Mouse (Mus musculus) cerebellum, postnatal 10 days (tissue): ENCODE results near the gene Slc7a5.

Experiments used
- DNase-seq, 2 experiments: peaks; one replicate each; pipeline ENCODE4 v3.0.0; 2021; ENCODE audit warnings: mixed read lengths in 2 of 2

The Slc7a5 gene

DNA sequence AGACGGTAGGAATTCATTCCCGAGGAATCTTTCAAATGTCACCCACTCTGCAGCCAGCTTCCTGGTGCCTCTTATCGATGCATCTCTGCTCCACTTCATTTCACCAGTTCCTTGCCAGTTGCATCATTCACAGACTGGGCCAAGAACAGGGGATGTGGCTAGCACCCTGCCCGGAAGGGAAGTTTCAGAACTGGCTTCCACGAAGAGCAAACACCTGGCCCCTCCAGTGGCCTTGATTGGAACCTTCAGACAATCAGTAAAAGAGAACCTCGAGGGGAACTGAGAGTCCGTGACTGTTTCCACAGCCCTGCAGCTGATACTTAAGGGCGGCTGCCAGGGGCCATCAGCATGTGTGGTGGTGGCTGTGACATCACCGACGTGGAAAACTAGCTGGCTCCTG, 59.0 kb downstream of the Slc7a5 start:
- no peak for DNase-seq

DNA sequence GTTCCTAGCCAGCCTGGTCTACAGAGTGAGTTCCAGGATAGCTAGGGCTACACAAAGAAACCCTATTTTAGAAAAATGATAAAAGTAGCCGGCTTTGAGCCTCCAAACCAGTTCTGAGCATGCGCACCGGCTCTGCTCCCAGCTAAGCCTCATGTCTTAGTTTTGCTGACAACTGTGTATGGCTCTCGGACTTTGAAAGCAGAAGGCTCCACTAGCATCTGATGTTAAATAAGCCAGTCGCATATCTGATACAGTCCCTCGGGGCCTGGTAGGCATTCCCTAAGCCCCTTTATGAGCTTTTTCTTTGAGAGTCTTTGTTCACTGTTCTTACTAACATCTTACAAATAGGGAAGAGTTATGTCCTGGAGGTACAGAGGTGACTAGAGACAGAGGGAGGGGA, 59.5 kb downstream of the Slc7a5 start:
- no peak for DNase-seq

DNA sequence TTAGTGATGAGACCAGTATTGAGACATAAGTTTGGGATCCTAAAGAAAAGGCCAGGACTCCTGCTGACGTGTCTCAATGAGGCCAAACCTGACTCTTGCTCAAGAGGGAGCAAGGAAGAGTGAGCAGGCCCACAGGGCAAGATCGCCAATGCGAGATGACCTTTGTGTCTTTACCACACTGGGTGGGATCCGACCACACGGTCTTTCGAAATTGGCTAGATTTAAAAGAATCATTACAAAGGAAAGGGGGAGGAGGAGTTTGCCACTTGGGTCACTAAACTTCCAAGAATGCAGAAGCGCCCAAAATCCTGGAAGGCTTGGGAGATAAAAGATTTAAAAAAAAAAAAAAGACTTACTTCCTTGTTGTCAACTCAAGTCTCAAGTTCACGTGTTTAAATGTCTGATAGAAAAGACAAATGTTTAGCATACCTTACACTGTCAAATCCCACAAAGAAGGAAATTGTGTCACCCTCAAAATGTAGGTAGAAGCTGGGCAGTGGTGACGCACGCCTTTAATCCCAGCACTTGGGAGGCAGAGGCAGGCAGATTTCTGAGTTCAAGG, 60.2 kb downstream of the Slc7a5 start:
- DNase-seq = no peak

DNA sequence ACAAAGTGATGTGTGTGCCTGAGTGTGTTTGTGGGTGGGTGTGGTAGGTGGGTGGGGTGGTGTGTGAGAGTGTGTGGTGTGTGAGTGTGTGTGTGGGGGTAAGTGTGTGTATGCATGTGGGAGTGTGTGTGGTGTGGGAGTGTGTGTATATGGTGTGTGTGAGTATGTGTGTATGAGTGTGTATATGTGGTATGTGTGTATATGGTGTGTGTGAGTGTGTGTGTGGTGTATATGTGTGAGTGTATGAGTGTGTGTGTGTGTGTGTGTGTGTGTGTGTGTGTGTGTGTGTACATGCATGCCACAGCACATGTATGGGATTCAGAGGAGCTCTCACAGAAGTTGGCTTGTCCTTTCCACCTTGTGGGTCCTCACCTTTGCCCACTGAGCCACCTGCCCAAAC, 60.7 kb downstream of the Slc7a5 start:
- DNase-seq = no peak

DNA sequence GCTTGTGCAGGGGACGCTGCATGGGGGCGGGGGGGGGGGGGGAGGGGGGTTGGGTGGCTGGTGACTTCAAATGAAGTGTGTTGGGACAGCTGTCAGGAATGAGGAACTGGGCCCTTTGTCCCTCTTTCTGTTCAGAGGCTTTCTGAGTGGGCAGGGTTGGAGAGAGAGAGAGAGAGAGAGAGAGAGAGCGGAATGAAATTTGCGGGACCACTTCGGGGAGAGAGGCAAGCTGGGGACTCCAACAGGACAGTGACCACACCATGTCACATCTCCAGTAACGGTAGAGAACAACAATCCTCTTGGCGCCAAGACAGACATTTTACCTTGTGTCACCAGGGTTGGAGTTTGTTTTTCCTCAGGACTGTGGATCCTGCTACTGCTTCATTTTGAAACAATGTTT, 62.7 kb downstream of the Slc7a5 start:
- DNase-seq = no peak

DNA sequence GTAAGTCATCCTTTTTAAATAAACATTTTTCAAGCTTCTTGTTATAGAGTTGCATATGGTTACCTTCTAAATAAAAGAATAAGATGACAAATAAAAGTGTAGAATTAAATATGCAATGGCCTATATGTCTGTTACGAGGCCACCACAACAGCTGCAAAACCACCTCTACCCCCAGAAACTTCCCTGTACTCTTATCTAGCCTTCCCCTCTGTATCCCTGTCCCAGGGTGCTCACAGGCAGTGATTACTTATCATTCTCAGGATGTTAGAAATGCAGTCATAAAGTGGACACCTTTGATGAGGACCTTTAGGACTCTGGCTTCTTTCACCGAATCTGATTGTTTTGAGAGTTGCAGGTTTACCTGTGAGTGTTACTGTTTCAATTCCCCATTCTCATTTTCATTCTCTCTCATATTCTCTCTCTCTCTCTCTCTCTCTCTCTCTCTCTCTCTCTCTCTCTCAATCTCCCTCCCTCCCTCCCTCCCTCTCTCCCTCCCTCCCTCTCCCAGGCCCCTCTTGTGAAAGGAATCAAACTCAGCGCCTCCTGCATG, 64.2 kb downstream of the Slc7a5 start:
- DNase-seq = no peak

DNA sequence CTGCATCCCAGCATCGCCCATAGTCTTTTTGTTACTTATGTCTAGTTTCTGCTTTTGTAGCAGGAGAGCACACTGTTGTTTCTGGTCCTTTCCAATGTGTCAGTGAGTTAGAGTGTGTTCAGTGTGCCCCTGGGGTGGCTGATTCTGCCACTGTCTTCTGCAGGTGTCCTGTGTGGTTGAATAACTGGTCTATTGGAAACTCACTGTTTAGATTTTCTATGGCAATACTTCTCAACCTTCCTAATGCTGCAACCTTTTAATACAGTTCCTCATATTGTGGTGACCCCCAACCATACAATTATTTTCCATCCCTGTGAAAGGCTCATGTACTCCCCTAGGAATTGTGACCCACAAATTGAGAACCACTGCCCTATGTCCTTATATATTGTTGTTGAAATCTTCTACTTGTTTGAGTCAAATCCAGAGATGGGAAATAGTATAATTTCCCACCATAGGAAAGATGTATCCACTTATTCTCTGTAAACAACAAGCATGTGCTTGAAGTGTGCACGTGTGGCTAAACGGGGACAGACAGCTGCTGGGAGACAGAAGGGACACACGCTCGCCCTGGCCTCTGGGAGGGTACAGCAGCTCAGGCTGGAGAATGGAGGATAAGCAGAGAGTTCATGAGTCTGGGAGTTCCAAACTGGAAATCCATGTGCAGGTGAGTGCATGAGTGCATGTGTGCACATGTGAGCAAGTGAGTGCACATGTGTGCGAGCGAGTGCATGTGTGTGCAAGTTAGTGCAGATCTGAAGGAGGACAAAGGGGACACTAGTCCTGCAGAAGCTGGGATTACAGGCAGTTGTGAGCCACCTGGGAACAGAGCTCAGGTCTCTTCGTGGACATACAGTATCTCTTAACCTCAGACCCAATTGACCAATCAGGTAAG, 65.2 kb downstream of the Slc7a5 start:
- no peak for DNase-seq

DNA sequence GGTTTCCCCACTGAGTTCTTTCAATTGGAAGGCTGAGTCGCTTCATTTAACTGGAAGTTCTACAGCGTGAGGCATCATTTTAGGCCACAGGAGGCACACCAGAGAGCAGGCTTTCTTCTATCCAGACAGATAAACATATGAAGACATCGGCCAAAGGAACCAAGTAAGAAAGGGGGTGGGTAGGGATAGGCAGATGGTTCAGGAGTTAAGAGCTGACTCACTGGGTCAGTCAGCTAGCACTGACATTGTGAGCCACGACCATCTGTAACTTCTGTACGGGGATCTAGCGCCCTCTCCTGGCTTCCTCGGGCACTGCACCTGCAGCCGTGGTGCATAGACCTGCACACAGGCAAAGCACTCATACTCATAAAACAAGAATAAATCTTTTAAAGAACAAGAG, 66.3 kb downstream of the Slc7a5 start:
- peak; percentile 93 to 96 for DNase-seq

DNA sequence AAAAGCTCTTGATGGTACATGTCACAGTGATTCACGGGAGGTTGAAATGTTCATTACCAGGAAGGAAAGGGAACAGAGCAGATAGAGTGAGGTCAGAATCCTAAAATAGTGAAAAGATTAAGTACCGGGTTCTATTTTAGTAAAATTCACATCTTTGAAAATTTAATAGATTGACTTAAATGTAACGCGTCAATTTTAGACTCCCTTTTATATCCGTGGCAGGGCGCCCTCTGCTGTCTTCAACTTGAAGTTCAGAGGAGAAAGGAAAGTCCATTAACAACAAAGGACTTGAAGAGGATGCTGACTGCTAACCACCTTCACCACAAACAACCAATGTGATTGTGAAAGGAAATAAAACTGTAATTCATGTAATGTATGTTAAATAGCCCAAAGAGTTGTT, 75.0 kb downstream of the Slc7a5 start:
- peak; percentile 88 for DNase-seq

DNA sequence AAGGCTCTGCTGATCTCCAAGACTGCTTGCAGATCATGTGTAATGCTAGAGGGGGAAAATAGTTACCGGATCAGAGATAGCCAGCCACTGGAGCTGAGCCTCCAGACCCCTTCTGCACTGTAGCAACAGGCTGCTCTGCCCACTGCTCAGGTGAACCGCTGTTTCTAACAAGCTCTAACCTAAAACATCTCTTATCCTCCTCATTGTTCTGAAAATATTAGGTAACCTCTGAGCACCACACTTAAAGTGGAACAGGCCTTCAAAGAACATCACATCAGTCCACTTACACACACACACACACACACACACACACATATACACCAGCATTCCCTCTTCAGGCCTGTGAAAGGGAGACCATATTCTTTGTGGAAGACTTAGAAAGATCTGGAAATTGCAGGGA, 75.4 kb downstream of the Slc7a5 start:
- DNase-seq = no peak
